Mouse (Mus musculus) hindbrain, embryonic 13.5 days (tissue): ENCODE measurements at regions not wholly inside any gene's neighbourhood (a gene's known extent, or its start where the extent isn't known, plus 50 kb on each side); places are given as distances from the start of the nearest gene placed in this dataset.
"Not testable (repeated sequence)": the region's sequence is repeated elsewhere in the genome, so short reads cannot be mapped to it uniquely, and the experiment has no call there.

Experiments used
- ATAC-seq: fragments of 200-750 bp; cut with Nextera tagmentation; 2 replicates; pipeline ENCODE4 v1.8.0; 2017; ENCODE audit warnings: moderate TSS enrichment; ENCODE audit not compliant: low FRiP score
- H3K27ac ChIP-seq: fragments of 300-500 bp; sonication (generic); 2 replicates; pipeline ENCODE4 v1.5.1; 2015; ENCODE audit warnings: inconsistent platforms, mild to moderate bottlenecking, moderate library complexity
- H3K27me3 ChIP-seq: fragments of 300-500 bp; sonication (generic); 2 replicates; pipeline ENCODE4 v1.6.1; 2015; ENCODE audit warnings: mild to moderate bottlenecking, inconsistent platforms
- H3K36me3 ChIP-seq: fragments of 300-500 bp; sonication (generic); 2 replicates; pipeline ENCODE4 v1.6.1; 2015; ENCODE audit warnings: mild to moderate bottlenecking, inconsistent platforms
- H3K4me1 ChIP-seq: fragments of 300-500 bp; sonication (generic); replicated peaks from 2 replicates; pipeline ENCODE4 v1.6.1; 2015; ENCODE audit warnings: inconsistent platforms
- H3K4me2 ChIP-seq: fragments of 300-500 bp; sonication (generic); 2 replicates; pipeline ENCODE4 v1.6.1; 2015; ENCODE audit warnings: inconsistent platforms, mild to moderate bottlenecking, moderate library complexity
- H3K4me3 ChIP-seq: fragments of 300-500 bp; sonication (generic); 2 replicates; pipeline ENCODE4 v1.5.1; 2015; ENCODE audit warnings: mild to moderate bottlenecking, inconsistent platforms
- H3K9ac ChIP-seq: fragments of 300-500 bp; sonication (generic); 2 replicates; pipeline ENCODE4 v1.6.1; 2015; ENCODE audit warnings: mild to moderate bottlenecking, inconsistent platforms
- H3K9me3 ChIP-seq: fragments of 300-500 bp; sonication (generic); 2 replicates; pipeline ENCODE4 v1.6.1; 2016; ENCODE audit warnings: inconsistent platforms
- WGBS: fragments of 180-500 bp; shearing (Covaris S2); methylation state at CpG from one replicate; pipeline ENCODE4 v1.1.7; 2015; 5-methylcytosine and 5-hydroxymethylcytosine counted together

DNA sequence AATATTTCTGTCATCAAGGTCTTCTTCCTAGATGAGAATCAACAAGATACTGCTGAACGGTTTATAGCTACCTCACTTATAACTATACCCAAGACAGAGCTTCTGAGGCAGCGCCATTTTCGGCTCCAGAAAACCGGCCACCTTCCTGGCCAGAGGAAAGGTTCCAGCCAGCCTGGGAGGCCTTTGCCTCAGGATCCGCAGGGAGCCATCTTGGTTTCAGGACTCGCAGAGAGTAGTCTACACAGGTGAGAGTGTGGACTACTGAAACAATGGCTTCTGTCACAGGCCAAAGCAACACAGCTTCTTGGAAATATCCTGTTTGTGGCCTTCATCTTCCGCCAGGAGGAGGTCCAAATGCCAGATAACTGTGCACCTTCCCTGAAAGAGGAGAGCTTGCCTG lies 447.5 kb downstream of the Kcnt2 start:
- no peaks in the 10 kb centered on the region for H3K36me3 ChIP-seq
- no peaks in the 10 kb centered on the region for H3K4me1 ChIP-seq
- no peak overlapping the region for H3K27ac ChIP-seq
- H3K9ac ChIP-seq: no peak overlapping the region
- WGBS: 93% methylated on average over 7 of the region's 7 CpGs
- ATAC-seq: no peak
- H3K4me2 ChIP-seq: no peak overlapping the region
- H3K27me3 ChIP-seq: no peaks in the 10 kb centered on the region
- no peak overlapping the region for H3K4me3 ChIP-seq
- H3K9me3 ChIP-seq: no peaks in the 10 kb centered on the region

GRCm38 (mm10) chr1:140730189-140730588 lies 484.2 kb downstream of the Kcnt2 start:
- Histone ChIP-seq H3K4me1 (no peaks in the 10 kb centered on the region), H3K9me3 (no peaks in the 10 kb centered on the region), H3K36me3 (no peaks in the 10 kb centered on the region), H3K27me3 (no peaks in the 10 kb centered on the region), H3K27ac (no peak overlapping the region), H3K4me2 (no peak overlapping the region), H3K9ac (no peak overlapping the region), H3K4me3 (no peak overlapping the region)
- 95% methylated on average over 1 of the region's 1 CpGs for WGBS
- no peak for ATAC-seq

DNA sequence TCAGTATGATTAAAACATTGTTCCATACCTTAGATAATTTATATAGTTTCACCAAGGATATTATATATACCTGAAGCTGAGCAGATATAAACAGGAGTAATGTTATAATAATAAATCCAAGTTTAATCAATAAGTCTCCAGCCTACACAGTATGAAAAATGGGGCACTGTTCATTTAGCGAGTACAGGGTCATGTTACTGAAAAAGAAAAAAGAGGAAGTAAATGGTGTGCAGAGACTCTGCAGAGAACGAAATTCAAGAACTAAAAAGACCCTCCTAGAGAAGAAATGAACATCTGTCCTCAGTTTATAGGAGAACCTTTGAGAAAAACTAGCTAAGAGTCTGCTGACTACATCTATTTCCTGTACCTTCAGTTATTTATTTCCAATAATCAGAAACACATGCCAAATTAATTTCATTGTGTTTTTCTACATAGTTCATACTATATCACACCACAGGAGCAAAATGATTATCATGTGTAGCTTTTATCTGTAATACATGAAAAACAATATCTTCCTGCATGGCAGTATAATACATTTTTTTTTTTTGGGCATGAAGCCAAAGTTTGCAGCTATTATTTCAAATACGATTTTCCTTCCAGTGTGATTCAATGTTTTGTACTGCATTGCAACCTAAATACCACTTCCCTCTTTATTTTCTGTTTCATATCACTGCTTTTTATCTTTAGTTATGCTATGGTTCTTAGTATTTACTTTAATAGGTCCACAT lies 493.2 kb downstream of the Kcnt2 start:
- H3K27ac ChIP-seq: no peak overlapping the region
- no peaks in the 10 kb centered on the region for H3K4me1 ChIP-seq
- no peak for ATAC-seq
- H3K9me3 ChIP-seq: no peaks in the 10 kb centered on the region
- no peak overlapping the region for H3K4me2 ChIP-seq
- no peaks in the 10 kb centered on the region for H3K36me3 ChIP-seq
- no peak overlapping the region for H3K4me3 ChIP-seq
- no peak overlapping the region for H3K9ac ChIP-seq
- WGBS: 72% methylated on average over 3 of the region's 3 CpGs
- no peaks in the 10 kb centered on the region for H3K27me3 ChIP-seq

GRCm38 (mm10) chr1:140740081-140740480 lies 494.1 kb downstream of the Kcnt2 start:
- Histone ChIP-seq H3K27me3 (no peaks in the 10 kb centered on the region), H3K4me2 (no peak overlapping the region), H3K9ac (no peak overlapping the region), H3K9me3 (no peaks in the 10 kb centered on the region), H3K36me3 (no peaks in the 10 kb centered on the region), H3K4me3 (no peak overlapping the region), H3K27ac (no peak overlapping the region), H3K4me1 (no peaks in the 10 kb centered on the region)
- WGBS: 73% methylated on average over 1 of the region's 1 CpGs
- ATAC-seq: no peak

DNA sequence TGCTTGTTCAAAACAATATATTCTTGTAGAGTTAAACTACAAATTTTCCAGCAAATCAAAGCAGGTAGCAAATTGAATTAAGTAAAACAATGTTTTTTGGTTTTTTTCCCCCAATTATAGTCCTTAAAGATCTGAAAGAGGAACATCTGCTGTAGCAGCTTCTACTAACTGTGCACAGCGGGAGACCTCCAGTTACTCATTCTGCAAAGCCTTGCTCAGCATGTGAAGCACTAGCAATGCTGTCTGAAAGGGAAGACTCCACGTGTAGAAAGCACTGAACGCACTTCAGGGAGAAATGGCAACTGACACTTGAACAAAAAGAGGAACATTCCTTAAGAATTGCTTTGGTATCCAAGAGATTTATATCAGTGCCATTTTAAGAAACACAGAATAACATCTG lies 502.1 kb downstream of the Kcnt2 start:
- Histone ChIP-seq H3K4me2 (no peak overlapping the region), H3K27ac (no peak overlapping the region), H3K9ac (no peak overlapping the region), H3K4me1 (no peaks in the 10 kb centered on the region), H3K4me3 (no peak overlapping the region), H3K9me3 (no peaks in the 10 kb centered on the region), H3K27me3 (no peaks in the 10 kb centered on the region), H3K36me3 (no peaks in the 10 kb centered on the region)
- ATAC-seq: peak; percentile 61; the same call in 1 of the 2 replicates
- WGBS: under 1% methylated on average over 3 of the region's 3 CpGs

DNA sequence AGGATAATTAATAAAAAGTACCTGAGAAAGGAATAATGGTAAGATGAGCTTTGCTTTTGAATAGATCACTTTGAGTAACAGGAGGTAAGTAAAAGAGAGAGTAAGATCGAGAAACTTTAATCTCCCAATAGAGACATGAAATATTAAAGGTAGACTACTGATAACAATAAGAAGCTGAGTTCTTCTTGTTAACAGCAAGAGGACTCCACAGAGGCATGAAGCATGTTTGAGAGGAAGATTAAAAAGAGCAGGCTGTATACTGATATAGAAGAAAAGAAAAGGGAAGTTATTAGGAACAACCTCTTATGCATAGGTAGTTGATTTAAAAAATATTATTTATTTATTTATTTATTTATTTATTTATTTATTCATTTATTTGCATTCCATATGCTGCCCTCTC lies 519.9 kb downstream of the Kcnt2 start:
- Histone ChIP-seq H3K9me3 (no peaks in the 10 kb centered on the region), H3K4me1 (no peaks in the 10 kb centered on the region), H3K9ac (no peak overlapping the region), H3K4me2 (no peak overlapping the region), H3K4me3 (no peak overlapping the region), H3K36me3 (no peaks in the 10 kb centered on the region), H3K27ac (no peak overlapping the region), H3K27me3 (no peaks in the 10 kb centered on the region)
- no peak for ATAC-seq
- WGBS: 92% methylated on average over 1 of the region's 1 CpGs

DNA sequence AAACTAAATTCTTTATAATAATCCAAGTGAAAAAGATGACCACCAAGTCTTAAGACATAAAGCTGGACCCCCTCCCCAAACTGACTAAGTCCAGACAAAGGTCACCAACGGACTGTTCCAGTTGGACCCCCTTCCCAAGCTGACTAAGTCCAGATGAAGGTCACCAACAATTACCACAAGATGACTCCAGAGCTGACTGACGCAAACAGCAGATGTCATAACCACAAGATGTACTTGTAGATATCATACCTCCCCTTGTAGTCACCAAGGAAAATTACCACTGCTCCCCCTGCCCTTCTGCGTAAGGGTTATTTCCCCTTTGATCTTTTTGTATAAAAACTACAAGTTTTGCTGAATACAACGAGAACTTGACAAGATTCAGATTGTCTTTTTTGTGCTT lies 527.8 kb downstream of the Kcnt2 start:
- not testable (repeated sequence) for H3K27me3 ChIP-seq, H3K4me3 ChIP-seq, H3K4me1 ChIP-seq, H3K36me3 ChIP-seq, H3K4me2 ChIP-seq, H3K9me3 ChIP-seq, H3K9ac ChIP-seq, ATAC-seq, H3K27ac ChIP-seq
- 86% methylated on average over 4 of the region's 4 CpGs for WGBS

- 84% methylated on average over 5 of the region's 5 CpGs for WGBS
- Histone ChIP-seq H3K4me2 (no peak overlapping the region), H3K36me3 (no peaks in the 10 kb centered on the region), H3K27me3 (no peaks in the 10 kb centered on the region), H3K4me3 (no peak overlapping the region), H3K9me3 (no peaks in the 10 kb centered on the region), H3K4me1 (no peaks in the 10 kb centered on the region), H3K9ac (no peak overlapping the region), H3K27ac (no peak overlapping the region)
- 0 out of 2 replicates have a peak, but pooled peaks have one; percentile 21 for ATAC-seq
Measured at GRCm38 (mm10) chr1:140810170-140810569, 564.2 kb downstream of the Kcnt2 start.

- Histone ChIP-seq H3K9ac (no peak overlapping the region), H3K4me3 (no peak overlapping the region), H3K9me3 (no peaks in the 10 kb centered on the region), H3K4me2 (no peak overlapping the region), H3K27me3 (no peaks in the 10 kb centered on the region), H3K36me3 (no peaks in the 10 kb centered on the region), H3K27ac (no peak overlapping the region), H3K4me1 (no peaks in the 10 kb centered on the region)
- no peak for ATAC-seq
- WGBS: 77% methylated on average over 4 of the region's 4 CpGs
Measured at GRCm38 (mm10) chr1:140838766-140839165, 592.8 kb downstream of the Kcnt2 start.

DNA sequence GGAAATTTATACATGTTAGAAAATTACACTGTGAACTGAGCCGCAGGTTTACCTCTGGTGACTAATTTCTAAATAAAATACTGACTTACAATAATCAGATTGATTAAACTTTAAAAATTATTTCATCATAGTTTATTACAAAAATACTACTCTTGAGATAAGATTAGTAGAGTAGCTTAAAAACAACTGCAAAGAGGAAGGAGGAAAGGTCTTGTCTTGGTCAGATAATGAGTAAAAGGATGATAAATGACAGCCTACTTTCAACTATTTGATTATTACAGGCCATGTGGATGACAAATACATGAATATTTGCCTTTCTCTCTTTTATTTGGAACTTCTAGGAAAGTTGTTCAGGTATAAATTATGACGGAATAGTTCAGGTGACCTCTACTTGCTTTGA lies 594.6 kb downstream of the Kcnt2 start:
- H3K36me3 ChIP-seq: no peaks in the 10 kb centered on the region
- no peak overlapping the region for H3K9ac ChIP-seq
- no peaks in the 10 kb centered on the region for H3K4me1 ChIP-seq
- no peak overlapping the region for H3K4me2 ChIP-seq
- ATAC-seq: no peak
- H3K4me3 ChIP-seq: no peak overlapping the region
- no peaks in the 10 kb centered on the region for H3K9me3 ChIP-seq
- WGBS: 94% methylated on average over 2 of the region's 2 CpGs
- H3K27ac ChIP-seq: no peak overlapping the region
- H3K27me3 ChIP-seq: no peaks in the 10 kb centered on the region

- ATAC-seq, H3K4me2 ChIP-seq, H3K36me3 ChIP-seq, H3K27ac ChIP-seq, H3K4me1 ChIP-seq, H3K27me3 ChIP-seq, H3K9me3 ChIP-seq, H3K9ac ChIP-seq, H3K4me3 ChIP-seq: not testable (repeated sequence)
- 71% methylated on average over 3 of the region's 3 CpGs for WGBS
Measured at GRCm38 (mm10) chr1:140848053-140848452, 602.1 kb downstream of the Kcnt2 start.

DNA sequence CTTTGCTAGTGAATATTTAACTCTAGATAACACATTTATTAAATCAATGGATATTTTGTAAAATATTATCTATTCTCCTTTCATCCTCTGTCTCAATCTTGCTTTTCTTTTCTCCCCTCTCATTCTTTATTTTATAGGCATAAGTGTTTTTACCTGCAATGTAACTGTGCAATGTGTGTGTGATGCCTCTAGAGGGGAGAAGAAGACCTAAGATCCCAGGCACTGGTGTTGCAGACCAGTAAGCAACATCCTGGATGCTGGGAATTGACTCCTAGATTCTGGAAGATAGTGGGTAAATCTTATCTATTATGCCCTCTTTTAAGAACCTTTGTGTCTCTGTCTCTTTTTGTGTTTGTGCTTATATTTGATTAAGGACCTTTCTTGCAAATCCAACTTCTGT lies 605.6 kb downstream of the Kcnt2 start:
- no peak overlapping the region for H3K9ac ChIP-seq
- H3K4me3 ChIP-seq: no peak overlapping the region
- no peak for ATAC-seq
- H3K27ac ChIP-seq: no peak overlapping the region
- no peaks in the 10 kb centered on the region for H3K9me3 ChIP-seq
- H3K27me3 ChIP-seq: no peaks in the 10 kb centered on the region
- no peak overlapping the region for H3K4me2 ChIP-seq
- no peaks in the 10 kb centered on the region for H3K36me3 ChIP-seq
- H3K4me1 ChIP-seq: no peaks in the 10 kb centered on the region
